ENCODE assay signal across 11 mouse cellular contexts in genomic region chr14:7315093-7315492, GRCm38 (mm10). TPM values are rescaled to one million over a fixed set of nuclear protein-coding genes. Genes with fewer than 3 reads are reported as not detected.
A peak's percentile ranks its signal among the peaks of the same experiment; 100 is the strongest.
DNase-seq lines count a peak whose midpoint lies in the region; ATAC-seq and TF ChIP-seq lines count a peak whose summit lies in the region.
"Not testable (repeated sequence)": the region's sequence is repeated elsewhere in the genome, so short reads cannot be mapped to it uniquely, and the experiment has no call there.
"Had no signal": no experiment of that assay in that cellular context is flagged by ENCODE, and none has a peak within 500 bp of the region (broad histone marks: within the 10 kb centered on the region; RNA-seq: fewer than 3 reads in every experiment).

No protein-coding gene starts in this region.

- peak; percentile 2 for DNase-seq in adrenal gland, postnatal 10 days
- DNase-seq in embryonic facial prominence, embryonic 14.5 days (ENCODE audit: low spot score), result peak; percentile 6
- peak; percentile 65 for DNase-seq in limb, embryonic 10.5 days (ENCODE audit: low spot score)
- peak; percentile 77 for DNase-seq in midbrain, embryonic 14.5 days
- DNase-seq in spleen, adult 2 months (ENCODE audit: low read depth in 1 of 2, low spot score in 2 of 2), result peak in 1 of 2 experiments; percentile 2
- DNase-seq in yolk sac, embryonic 10.5 days (ENCODE audit: low spot score), result peak; percentile 28

- WGBS in embryonic facial prominence, embryonic 14.5 days, result 0% methylated on average over 8 of the region's 19 CpGs
- 2% methylated on average over 14 of the region's 19 CpGs for WGBS in heart, embryonic 12.5 days
- 0% methylated on average over 16 of the region's 19 CpGs for WGBS in intestine, embryonic 16.5 days
- 2% methylated on average over 18 of the region's 19 CpGs for WGBS in limb, embryonic 10.5 days
- 1% methylated on average over 18 of the region's 19 CpGs for WGBS in midbrain, embryonic 14.5 days
- WGBS in spleen, adult 2 months, result under 1% methylated on average over 13 of the region's 19 CpGs

- H3K27me3 ChIP-seq in embryonic facial prominence, embryonic 14.5 days (replicated peaks; ENCODE audit: control insufficient read depth, insufficient read depth, low read length); heart, embryonic 12.5 days (replicated peaks); intestine, embryonic 16.5 days (replicated peaks; ENCODE audit: control insufficient read depth, insufficient read depth, low read length); limb, embryonic 10.5 days (ENCODE audit: low read depth, poor library complexity, severe bottlenecking); midbrain, embryonic 14.5 days (ENCODE audit: control insufficient read depth, insufficient read depth, low read length); spleen, adult 2 months (ENCODE audit: control insufficient read depth, insufficient read depth, low read length): not testable (repeated sequence)

- not testable (repeated sequence) for TF ChIP-seq POLR2A in spleen, adult 2 months (IDR thresholded peaks at IDR 0.05; ENCODE audit: low read depth, low read length)

- H3K4me1 ChIP-seq in embryonic facial prominence, embryonic 14.5 days (ENCODE audit: control insufficient read depth, insufficient read depth, low read length); heart, embryonic 12.5 days (replicated peaks); intestine, embryonic 16.5 days (ENCODE audit: control insufficient read depth, insufficient read depth, low read length); limb, embryonic 10.5 days; midbrain, embryonic 14.5 days (ENCODE audit: control insufficient read depth, insufficient read depth, low read length); spleen, adult 2 months (ENCODE audit: control insufficient read depth, insufficient read depth, insufficient read length): not testable (repeated sequence)

- H3K4me2 ChIP-seq in embryonic facial prominence, embryonic 14.5 days (ENCODE audit: low read depth, low read length), result peak overlapping the region; percentile 67
- peak overlapping the region; percentile 71 for H3K4me2 ChIP-seq in heart, embryonic 12.5 days
- peak overlapping the region; percentile 72 for H3K4me2 ChIP-seq in intestine, embryonic 16.5 days (ENCODE audit: low read depth, low read length)
- peak overlapping the region; percentile 54 for H3K4me2 ChIP-seq in midbrain, embryonic 14.5 days (ENCODE audit: low read length)

- not testable (repeated sequence) for ATAC-seq in embryonic facial prominence, embryonic 14.5 days (ENCODE audit: low read depth); heart, embryonic 12.5 days (ENCODE audit: insufficient number of reproducible peaks, low FRiP score); intestine, embryonic 16.5 days; midbrain, embryonic 14.5 days (ENCODE audit: low FRiP score, low TSS enrichment)

- H3K9me3 ChIP-seq in embryonic facial prominence, embryonic 14.5 days (ENCODE audit: control insufficient read depth, low read length); heart, embryonic 12.5 days (replicated peaks); intestine, embryonic 16.5 days (ENCODE audit: control insufficient read depth, low read length); limb, embryonic 10.5 days (replicated peaks); midbrain, embryonic 14.5 days (ENCODE audit: control insufficient read depth, low read length): not testable (repeated sequence)

- H3K4me3 ChIP-seq in embryonic facial prominence, embryonic 14.5 days (ENCODE audit: low read depth, low read length), result peak overlapping the region; percentile 44
- H3K4me3 ChIP-seq in heart, embryonic 12.5 days, result peak overlapping the region; percentile 63
- peak overlapping the region; percentile 49 for H3K4me3 ChIP-seq in intestine, embryonic 16.5 days (ENCODE audit: low read length)
- peak overlapping the region; percentile 55 for H3K4me3 ChIP-seq in limb, embryonic 10.5 days
- peak overlapping the region; percentile 51 for H3K4me3 ChIP-seq in midbrain, embryonic 14.5 days (replicated peaks; ENCODE audit: low read depth, low read length)
- H3K4me3 ChIP-seq in spleen, adult 2 months (ENCODE audit: extremely low read depth, insufficient read depth, insufficient read length), result peak overlapping the region; percentile 45; the same call in 1 of the 2 replicates

- peak overlapping the region; percentile 52 for H3K9ac ChIP-seq in embryonic facial prominence, embryonic 14.5 days (ENCODE audit: low read depth, low read length)
- peak overlapping the region; percentile 68 for H3K9ac ChIP-seq in heart, embryonic 12.5 days
- H3K9ac ChIP-seq in intestine, embryonic 16.5 days (ENCODE audit: low read depth, low read length), result peak overlapping the region; percentile 60
- peak overlapping the region; percentile 65 for H3K9ac ChIP-seq in midbrain, embryonic 14.5 days (replicated peaks; ENCODE audit: low read length)

- TF ChIP-seq CTCF in spleen, adult 2 months (IDR thresholded peaks at IDR 0.05; ENCODE audit: extremely low read depth, insufficient read depth, insufficient read length, insufficient replicate concordance), result not testable (repeated sequence)

- not testable (repeated sequence) for H3K36me3 ChIP-seq in embryonic facial prominence, embryonic 14.5 days (ENCODE audit: control insufficient read depth, insufficient read depth, low read length); heart, embryonic 12.5 days; intestine, embryonic 16.5 days (ENCODE audit: control insufficient read depth, insufficient read depth, low read length); limb, embryonic 10.5 days; midbrain, embryonic 14.5 days (ENCODE audit: control insufficient read depth, insufficient read depth, low read length); spleen, adult 2 months (ENCODE audit: control insufficient read depth, insufficient read depth, low read length)

- H3K27ac ChIP-seq in embryonic facial prominence, embryonic 14.5 days (replicated peaks; ENCODE audit: low read depth, low read length); heart, embryonic 12.5 days (ENCODE audit: poor library complexity, severe bottlenecking); intestine, embryonic 16.5 days (ENCODE audit: low read length); spleen, adult 2 months (ENCODE audit: insufficient read depth, low read length): not testable (repeated sequence)
- H3K27ac ChIP-seq in limb, embryonic 10.5 days, result peak overlapping the region; percentile 71
- peak overlapping the region; percentile 72 for H3K27ac ChIP-seq in midbrain, embryonic 14.5 days (replicated peaks; ENCODE audit: low read depth, low read length)

RNA-seq across cellular contexts. Expression of gene Gm3739, which starts 0.2 kb away (rescaled TPM):
- total RNA-seq in adrenal gland, postnatal 10 days (2021), result under 1 TPM; 0.39 to 0.55 TPM
- polyA plus RNA-seq in embryonic facial prominence, embryonic 14.5 days (2014; fragmentation: Nextera tagmentation; extraction: Ambion mirVana), result 0.40 and 0.88 TPM in 2 replicates
- 2.4 TPM in 2 replicates for polyA plus RNA-seq in heart, embryonic 12.5 days (2016; fragmentation: Nextera tagmentation; extraction: Ambion mirVana)
- 0.35 and 0.56 TPM in 2 replicates for polyA plus RNA-seq in intestine, embryonic 16.5 days (2015; fragmentation: Nextera tagmentation; extraction: Ambion mirVana)
- polyA plus RNA-seq in limb, embryonic 10.5 days (2016; fragmentation: Nextera tagmentation; extraction: Ambion mirVana), result 1.5 TPM in 2 replicates
- polyA plus RNA-seq in midbrain, embryonic 14.5 days (2014; fragmentation: Nextera tagmentation; extraction: Ambion mirVana), result 6.0 and 6.6 TPM in 2 replicates
- 0.09 TPM in 1 of 2 replicates, not detected in the other for polyA plus RNA-seq in spleen, adult 2 months (2012; rRNA removed)
- polyA plus RNA-seq: myocyte had no signal

RNA-seq across cellular contexts. Expression of gene Gm5797, which starts 17.1 kb away (rescaled TPM):
- total RNA-seq in adrenal gland, postnatal 10 days (2021), result not detected
- polyA plus RNA-seq in embryonic facial prominence, embryonic 14.5 days (2014; fragmentation: Nextera tagmentation; extraction: Ambion mirVana), result not detected in 2 replicates
- polyA plus RNA-seq in heart, embryonic 12.5 days (2016; fragmentation: Nextera tagmentation; extraction: Ambion mirVana), result not detected in 2 replicates
- polyA plus RNA-seq in intestine, embryonic 16.5 days (2015; fragmentation: Nextera tagmentation; extraction: Ambion mirVana), result not detected in 2 replicates
- not detected in 2 replicates for polyA plus RNA-seq in limb, embryonic 10.5 days (2016; fragmentation: Nextera tagmentation; extraction: Ambion mirVana)
- not detected in 2 replicates for polyA plus RNA-seq in midbrain, embryonic 14.5 days (2014; fragmentation: Nextera tagmentation; extraction: Ambion mirVana)
- polyA plus RNA-seq in spleen, adult 2 months (2012; rRNA removed), result not detected in 2 replicates
- total RNA-seq: adrenal gland, adult 8-10 months; layer of hippocampus, adult 8-10 months had no signal
- polyA plus RNA-seq: myocyte had no signal

RNA-seq across cellular contexts. Expression of gene Gm8374, which starts 49.8 kb away (rescaled TPM):
- total RNA-seq in adrenal gland, postnatal 10 days (2021), result not detected
- not detected in 2 replicates for polyA plus RNA-seq in embryonic facial prominence, embryonic 14.5 days (2014; fragmentation: Nextera tagmentation; extraction: Ambion mirVana)
- polyA plus RNA-seq in heart, embryonic 12.5 days (2016; fragmentation: Nextera tagmentation; extraction: Ambion mirVana), result not detected in 2 replicates
- polyA plus RNA-seq in intestine, embryonic 16.5 days (2015; fragmentation: Nextera tagmentation; extraction: Ambion mirVana), result not detected in 2 replicates
- polyA plus RNA-seq in limb, embryonic 10.5 days (2016; fragmentation: Nextera tagmentation; extraction: Ambion mirVana), result not detected in 2 replicates
- not detected in 2 replicates for polyA plus RNA-seq in midbrain, embryonic 14.5 days (2014; fragmentation: Nextera tagmentation; extraction: Ambion mirVana)
- not detected in 2 replicates for polyA plus RNA-seq in spleen, adult 2 months (2012; rRNA removed)
- total RNA-seq: adrenal gland, adult 8-10 months; layer of hippocampus, adult 8-10 months had no signal
- polyA plus RNA-seq: myocyte had no signal

RNA-seq across cellular contexts. Expression of gene Gm3727, which starts 50.6 kb away (rescaled TPM):
- not detected for total RNA-seq in adrenal gland, postnatal 10 days (2021)
- not detected in 2 replicates for polyA plus RNA-seq in embryonic facial prominence, embryonic 14.5 days (2014; fragmentation: Nextera tagmentation; extraction: Ambion mirVana)
- not detected in 2 replicates for polyA plus RNA-seq in heart, embryonic 12.5 days (2016; fragmentation: Nextera tagmentation; extraction: Ambion mirVana)
- not detected in 2 replicates for polyA plus RNA-seq in intestine, embryonic 16.5 days (2015; fragmentation: Nextera tagmentation; extraction: Ambion mirVana)
- not detected in 2 replicates for polyA plus RNA-seq in limb, embryonic 10.5 days (2016; fragmentation: Nextera tagmentation; extraction: Ambion mirVana)
- not detected in 2 replicates for polyA plus RNA-seq in midbrain, embryonic 14.5 days (2014; fragmentation: Nextera tagmentation; extraction: Ambion mirVana)
- polyA plus RNA-seq in spleen, adult 2 months (2012; rRNA removed), result not detected in 2 replicates
- total RNA-seq: adrenal gland, adult 8-10 months; layer of hippocampus, adult 8-10 months had no signal
- polyA plus RNA-seq: myocyte had no signal
